Mouse (Mus musculus) stomach, embryonic 14.5 days (tissue): ENCODE results near the gene A730071L15Rik. TPM values are rescaled to one million over a fixed set of nuclear protein-coding genes. Genes with fewer than 3 reads are reported as not detected.

Experiments used
- ATAC-seq: fragments of 200-750 bp; cut with Nextera tagmentation; 2 replicates; pipeline ENCODE4 v1.8.0; 2017; ENCODE audit warnings: low read depth, moderate TSS enrichment; ENCODE audit not compliant: insufficient number of reproducible peaks, insufficient read depth, low FRiP score
- H3K27ac ChIP-seq: fragments of 300-500 bp; sonication (generic); 2 replicates; pipeline ENCODE4 v1.5.1; 2014; ENCODE audit warnings: mild to moderate bottlenecking, low read length, moderate library complexity, mixed read lengths
- H3K27me3 ChIP-seq: fragments of 300-500 bp; sonication (generic); 2 replicates; pipeline ENCODE4 v1.6.1; 2014; ENCODE audit warnings: low read length, control low read depth, mixed read lengths; ENCODE audit not compliant: control insufficient read depth, insufficient read depth
- H3K36me3 ChIP-seq: fragments of 300-500 bp; sonication (generic); 2 replicates; pipeline ENCODE4 v1.6.1; 2014; ENCODE audit warnings: mild to moderate bottlenecking, control low read depth, low read length, moderate library complexity, mixed read lengths; ENCODE audit not compliant: control insufficient read depth, insufficient read depth
- H3K4me1 ChIP-seq: fragments of 300-500 bp; sonication (generic); 2 replicates; pipeline ENCODE4 v1.6.1; 2014; ENCODE audit warnings: low read length, control low read depth, mixed read lengths; ENCODE audit not compliant: control insufficient read depth, insufficient read depth
- H3K4me2 ChIP-seq: fragments of 300-500 bp; sonication (generic); replicated peaks from 2 replicates; pipeline ENCODE4 v1.6.1; 2014; ENCODE audit warnings: low read depth, low read length, control low read depth
- H3K4me3 ChIP-seq: fragments of 300-500 bp; sonication (generic); 2 replicates; pipeline ENCODE4 v1.5.1; 2014; ENCODE audit warnings: low read depth, low read length, control low read depth
- H3K9ac ChIP-seq: fragments of 300-500 bp; sonication (generic); replicated peaks from 2 replicates; pipeline ENCODE4 v1.6.1; 2014; ENCODE audit warnings: low read depth, mild to moderate bottlenecking, control low read depth, low read length, moderate library complexity, mixed read lengths
- H3K9me3 ChIP-seq: fragments of 300-500 bp; sonication (generic); 2 replicates; pipeline ENCODE4 v1.6.1; 2016; ENCODE audit warnings: low read depth, low read length, control low read depth; ENCODE audit not compliant: control insufficient read depth
- WGBS: fragments of 180-500 bp; shearing (Covaris S2); extraction: QIAGEN DNeasy Blood & Tissue Kit; methylation state at CpG from one replicate; pipeline ENCODE4 v1.1.7; 2014; 5-methylcytosine and 5-hydroxymethylcytosine counted together
- polyA plus RNA-seq: library from polyadenylated mRNA; unstranded; fragments of >200 nt; fragmentation: Nextera tagmentation; extraction: Ambion mirVana; gene quantifications from 2 replicates; pipeline ENCODE4 v1.2.1, GENCODE M21; 2014

Gene A730071L15Rik
- polyA plus RNA-seq, 1 experiment from 2014 or later: 0.93 TPM

- H3K27ac ChIP-seq: no peak overlapping the region
- ATAC-seq: no peak
- no peaks in the 10 kb centered on the region for H3K9me3 ChIP-seq
- H3K4me2 ChIP-seq: no peak overlapping the region
- no peak overlapping the region for H3K9ac ChIP-seq
- H3K4me3 ChIP-seq: no peak overlapping the region
- no peaks in the 10 kb centered on the region for H3K27me3 ChIP-seq
- no peaks in the 10 kb centered on the region for H3K36me3 ChIP-seq
- H3K4me1 ChIP-seq: no peaks in the 10 kb centered on the region
- 86% methylated on average over 6 of the region's 6 CpGs for WGBS
Measured at GRCm38 (mm10) chr11:6219967-6220366, 20.1 kb downstream of the A730071L15Rik start.

GRCm38 (mm10) chr11:6222187-6222586, 22.4 kb downstream of the A730071L15Rik start:
- no peak overlapping the region for H3K4me3 ChIP-seq
- H3K4me2 ChIP-seq: no peak overlapping the region
- H3K27ac ChIP-seq: no peak overlapping the region
- 98% methylated on average over 10 of the region's 10 CpGs for WGBS
- no peaks in the 10 kb centered on the region for H3K4me1 ChIP-seq
- H3K36me3 ChIP-seq: no peaks in the 10 kb centered on the region
- no peaks in the 10 kb centered on the region for H3K9me3 ChIP-seq
- ATAC-seq: no peak
- no peaks in the 10 kb centered on the region for H3K27me3 ChIP-seq
- H3K9ac ChIP-seq: no peak overlapping the region

DNA sequence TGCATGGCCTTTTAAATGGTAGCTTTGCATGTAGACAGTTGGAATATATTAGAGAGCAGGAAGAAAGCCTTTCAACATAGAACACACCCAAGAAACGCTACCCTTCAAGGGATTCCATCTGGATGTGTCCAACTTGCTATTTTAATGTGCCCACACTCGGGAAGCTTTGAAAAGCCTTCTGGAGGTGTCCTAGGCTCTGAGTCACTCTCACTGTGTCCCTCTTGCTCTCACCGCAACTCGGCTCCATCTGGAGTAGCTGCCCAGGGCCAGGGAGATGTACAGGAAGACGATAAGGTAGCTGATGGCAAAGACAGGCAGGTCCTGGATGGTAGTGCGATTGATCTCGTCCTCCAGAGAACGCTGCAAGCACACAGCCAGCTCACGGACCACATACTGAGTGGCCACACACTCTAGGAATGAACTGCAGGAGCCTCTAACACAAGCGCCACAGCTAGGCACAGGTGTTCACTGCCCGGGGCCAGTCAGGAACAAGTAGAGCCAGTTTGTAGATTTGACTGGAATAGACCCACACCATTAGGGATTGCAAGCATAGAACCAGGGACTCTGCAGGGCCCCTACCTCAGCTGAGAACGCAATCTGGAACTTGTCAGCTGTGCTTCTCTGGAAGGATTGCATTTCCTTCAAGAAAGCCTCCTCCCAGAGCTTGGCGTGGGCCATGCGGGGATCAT, 24.9 kb downstream of the A730071L15Rik start:
- no peak overlapping the region for H3K4me2 ChIP-seq
- H3K4me3 ChIP-seq: no peak overlapping the region
- no peaks in the 10 kb centered on the region for H3K27me3 ChIP-seq
- no peak for ATAC-seq
- no peaks in the 10 kb centered on the region for H3K4me1 ChIP-seq
- no peak overlapping the region for H3K27ac ChIP-seq
- 81% methylated on average over 14 of the region's 14 CpGs for WGBS
- no peak overlapping the region for H3K9ac ChIP-seq
- H3K36me3 ChIP-seq: no peaks in the 10 kb centered on the region
- no peaks in the 10 kb centered on the region for H3K9me3 ChIP-seq

- Histone ChIP-seq H3K9ac (no peak within 1 kb of the TSS), H3K9me3 (no peaks in the 10 kb centered on the region), H3K4me1 (no peaks in the 10 kb centered on the region), H3K4me3 (no peak within 1 kb of the TSS), H3K27me3 (no peaks in the 10 kb centered on the region), H3K36me3 (no peaks in the 10 kb centered on the region), H3K4me2 (no peak within 1 kb of the TSS), H3K27ac (no peak within 1 kb of the TSS)
- no peak for ATAC-seq
- 73% methylated on average over 7 of the region's 7 CpGs for WGBS
Measured at GRCm38 (mm10) chr11:6230012-6230411, 30.2 kb downstream of the A730071L15Rik start, which contains the start of gene Npc1l1. Gene Npc1l1, minus strand, starts transcription at chr11:6230143.

DNA sequence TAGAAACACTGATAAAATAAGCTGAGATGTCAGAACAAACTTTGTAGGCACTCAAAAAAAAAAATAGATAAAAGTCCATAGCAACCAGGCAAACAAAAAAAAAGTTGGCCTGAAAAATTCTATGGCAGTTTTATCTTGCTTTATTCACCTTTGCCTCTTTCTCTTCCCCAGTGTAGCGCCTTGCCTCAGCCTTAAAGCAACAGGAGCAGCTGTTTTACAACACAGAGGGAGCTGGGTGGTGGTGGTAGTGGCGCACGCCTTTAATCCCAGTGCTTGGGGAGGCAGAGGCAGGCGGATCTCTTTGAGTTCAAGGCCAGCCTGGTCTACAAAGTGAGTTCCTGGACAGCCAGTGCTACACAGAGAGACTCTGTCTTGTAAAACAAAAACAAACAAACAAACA, 33.2 kb downstream of the A730071L15Rik start:
- no peak overlapping the region for H3K4me2 ChIP-seq
- H3K9me3 ChIP-seq: no peaks in the 10 kb centered on the region; the same call in 1 of the 2 replicates
- H3K27ac ChIP-seq: no peak overlapping the region
- no peak overlapping the region for H3K9ac ChIP-seq
- no peak overlapping the region for H3K4me3 ChIP-seq
- no peaks in the 10 kb centered on the region for H3K36me3 ChIP-seq
- H3K27me3 ChIP-seq: no peaks in the 10 kb centered on the region
- WGBS: 82% methylated on average over 4 of the region's 4 CpGs
- no peak for ATAC-seq
- no peaks in the 10 kb centered on the region for H3K4me1 ChIP-seq

- H3K36me3 ChIP-seq: no peaks in the 10 kb centered on the region
- H3K9me3 ChIP-seq: no peaks in the 10 kb centered on the region
- H3K27me3 ChIP-seq: no peaks in the 10 kb centered on the region
- H3K4me1 ChIP-seq: no peaks in the 10 kb centered on the region
- H3K4me3 ChIP-seq: no peak overlapping the region
- H3K27ac ChIP-seq: no peak overlapping the region
- no peak for ATAC-seq
- H3K9ac ChIP-seq: no peak overlapping the region
- H3K4me2 ChIP-seq: no peak overlapping the region
- 47% methylated on average over 19 of the region's 19 CpGs for WGBS
Measured at GRCm38 (mm10) chr11:6244707-6245106, 44.9 kb downstream of the A730071L15Rik start.

Other genes with a start within 250 kb of the A730071L15Rik start
- gene Gck, start 249.9 kb upstream of the A730071L15Rik start, polyA plus RNA-seq: 0.75 and 2.0 TPM in 2 replicates
- gene Ykt6, start 244.3 kb upstream of the A730071L15Rik start, polyA plus RNA-seq: 23.2 and 23.3 TPM in 2 replicates
- 2.5 and 2.6 TPM in 2 replicates for gene Camk2b, start 133.7 kb upstream of the A730071L15Rik start, polyA plus RNA-seq
- gene Nudcd3, start 386 bp downstream of the A730071L15Rik start, polyA plus RNA-seq: 39.8 and 42.0 TPM in 2 replicates
- gene Npc1l1, start 30.1 kb downstream of the A730071L15Rik start, polyA plus RNA-seq: 0.06 and 0.08 TPM in 2 replicates
- gene Ddx56, start 67.7 kb downstream of the A730071L15Rik start, polyA plus RNA-seq: 96.3 and 100 TPM in 2 replicates
- 119 and 125 TPM in 2 replicates for gene Tmed4, start 74.8 kb downstream of the A730071L15Rik start, polyA plus RNA-seq
- gene Ogdh, start 91.6 kb downstream of the A730071L15Rik start, polyA plus RNA-seq: 89.1 and 90.4 TPM in 2 replicates
- gene Zmiz2, start 189.0 kb downstream of the A730071L15Rik start, polyA plus RNA-seq: 12.6 and 14.3 TPM in 2 replicates
- 5,529 and 5,614 TPM in 2 replicates for gene Ppia, start 215.4 kb downstream of the A730071L15Rik start, polyA plus RNA-seq
- 524 and 623 TPM in 2 replicates for gene H2afv, start 244.4 kb downstream of the A730071L15Rik start, polyA plus RNA-seq